Mouse (Mus musculus) thymus, adult 2 months (tissue): ENCODE results near the gene Pknox2.

Experiments used
- CTCF ChIP-seq: fragments of 200-500 bp; IDR thresholded peaks from 2 replicates; pipeline ENCODE4 v1.5.1; 2012; ENCODE audit warnings: mild to moderate bottlenecking, control low read depth, low read length, moderate library complexity, borderline replicate concordance; ENCODE audit not compliant: control insufficient read depth, poor library complexity, insufficient read depth; ENCODE audit errors: extremely low read depth
- POLR2A ChIP-seq: fragments of 200-500 bp; IDR thresholded peaks from 2 replicates; pipeline ENCODE4 v1.6.1; 2012; ENCODE audit warnings: mild to moderate bottlenecking, low read length, control low read depth, moderate library complexity; ENCODE audit not compliant: control insufficient read depth, poor library complexity, insufficient read depth; ENCODE audit errors: extremely low read depth

GRCm38 (mm10) chr9:37044165-37044564 is 103.0 kb downstream of the Pknox2 start:
- TF ChIP-seq CTCF (no peak), POLR2A (no peak)
